Mouse (Mus musculus) myocyte (in vitro differentiated cells): ENCODE measurements around the gene Micu1. TPM values are rescaled to one million over a fixed set of nuclear protein-coding genes. Genes with fewer than 3 reads are reported as not detected.
"Not testable (repeated sequence)": the region's sequence is repeated elsewhere in the genome, so short reads cannot be mapped to it uniquely, and the experiment has no call there.

Experiments
- H3K27me3 ChIP-seq: one replicate; pipeline ENCODE4 v1.6.1; 2011; ENCODE audit not compliant: control insufficient read depth, insufficient read depth, insufficient read length
- H3K36me3 ChIP-seq: one replicate; pipeline ENCODE4 v1.6.1; 2011; ENCODE audit not compliant: control insufficient read depth, insufficient read depth
- H3K4me2 ChIP-seq: one replicate; pipeline ENCODE4 v1.6.1; 2011; ENCODE audit warnings: low read depth, control low read depth
- H3K4me3 ChIP-seq: one replicate; pipeline ENCODE4 v1.5.1; 2011; ENCODE audit warnings: mild to moderate bottlenecking, control low read depth, moderate library complexity
- H3K79me2 ChIP-seq: one replicate; pipeline ENCODE4 v1.6.1; 2011; ENCODE audit not compliant: control insufficient read depth, insufficient read depth
- H3ac ChIP-seq: one replicate; pipeline ENCODE4 v1.6.1; 2011; ENCODE audit not compliant: control insufficient read depth, insufficient read length
- CEBPB ChIP-seq: IDR thresholded peaks from 2 replicates; pipeline ENCODE4 v1.6.1; 2011; ENCODE audit warnings: mild to moderate bottlenecking, moderate library complexity; ENCODE audit not compliant: poor library complexity, insufficient read depth, severe bottlenecking
- E2F4 ChIP-seq: IDR thresholded peaks from one replicate; pipeline ENCODE4 v1.6.1; 2011; ENCODE audit warnings: mild to moderate bottlenecking, control low read depth, moderate library complexity; ENCODE audit not compliant: insufficient read depth
- MAX ChIP-seq: IDR thresholded peaks from one replicate; pipeline ENCODE4 v1.6.1; 2011; ENCODE audit warnings: low read depth, mild to moderate bottlenecking, control low read depth
- MYOD1 ChIP-seq, 3 experiments: IDR thresholded peaks; one replicate each; pipeline ENCODE4 v1.6.1; 2011; ENCODE audit warnings: control low read depth in 2 of 3, low read depth in 2 of 3, mild to moderate bottlenecking in 2 of 3, moderate library complexity in 1 of 3; ENCODE audit not compliant: insufficient read length in 2 of 3, control insufficient read depth in 1 of 3
- MYOG ChIP-seq, 3 experiments: IDR thresholded peaks; one replicate each; pipeline ENCODE4 v1.6.1; 2011; ENCODE audit warnings: control low read depth in 2 of 3, low read depth in 2 of 3, mild to moderate bottlenecking in 2 of 3; ENCODE audit not compliant: insufficient read length in 2 of 3, control insufficient read depth in 1 of 3, insufficient read depth in 1 of 3
- POLR2A ChIP-seq: IDR thresholded peaks from one replicate; pipeline ENCODE4 v1.6.1; 2011; ENCODE audit warnings: low read depth, mild to moderate bottlenecking, control low read depth, moderate library complexity; ENCODE audit not compliant: insufficient read length
- POLR2AphosphoS2 ChIP-seq: IDR thresholded peaks from one replicate; pipeline ENCODE4 v1.6.1; 2011; ENCODE audit warnings: low read depth, control low read depth; ENCODE audit not compliant: insufficient read length
- REST ChIP-seq: IDR thresholded peaks from one replicate; pipeline ENCODE4 v1.6.1; 2011; ENCODE audit warnings: mild to moderate bottlenecking, control low read depth, moderate library complexity; ENCODE audit not compliant: insufficient read depth, insufficient read length
- SRF ChIP-seq: IDR thresholded peaks from one replicate; pipeline ENCODE4 v1.6.1; 2011; ENCODE audit warnings: low read depth; ENCODE audit not compliant: control insufficient read depth, insufficient read length
- TCF12 ChIP-seq: IDR thresholded peaks from one replicate; pipeline ENCODE4 v1.6.1; 2011; ENCODE audit warnings: mild to moderate bottlenecking, control low read depth; ENCODE audit not compliant: poor library complexity, insufficient read depth, severe bottlenecking
- TCF3 ChIP-seq: IDR thresholded peaks from one replicate; pipeline ENCODE4 v1.6.1; 2011; ENCODE audit warnings: low read depth, control low read depth; ENCODE audit not compliant: insufficient read length
- USF1 ChIP-seq: IDR thresholded peaks from one replicate; pipeline ENCODE4 v1.6.1; 2011; ENCODE audit warnings: low read depth, mild to moderate bottlenecking, control low read depth, moderate library complexity
- polyA plus RNA-seq: library from polyadenylated mRNA; unstranded; fragments of >200 nt; fragmentation: generic; extraction: Trizol; gene quantifications from one replicate; pipeline ENCODE4 v1.2.1, GENCODE M21; 2012; ENCODE audit warnings: missing spikeins

Micu1 gene
- polyA plus RNA-seq, 1 experiment: 264 TPM

DNA sequence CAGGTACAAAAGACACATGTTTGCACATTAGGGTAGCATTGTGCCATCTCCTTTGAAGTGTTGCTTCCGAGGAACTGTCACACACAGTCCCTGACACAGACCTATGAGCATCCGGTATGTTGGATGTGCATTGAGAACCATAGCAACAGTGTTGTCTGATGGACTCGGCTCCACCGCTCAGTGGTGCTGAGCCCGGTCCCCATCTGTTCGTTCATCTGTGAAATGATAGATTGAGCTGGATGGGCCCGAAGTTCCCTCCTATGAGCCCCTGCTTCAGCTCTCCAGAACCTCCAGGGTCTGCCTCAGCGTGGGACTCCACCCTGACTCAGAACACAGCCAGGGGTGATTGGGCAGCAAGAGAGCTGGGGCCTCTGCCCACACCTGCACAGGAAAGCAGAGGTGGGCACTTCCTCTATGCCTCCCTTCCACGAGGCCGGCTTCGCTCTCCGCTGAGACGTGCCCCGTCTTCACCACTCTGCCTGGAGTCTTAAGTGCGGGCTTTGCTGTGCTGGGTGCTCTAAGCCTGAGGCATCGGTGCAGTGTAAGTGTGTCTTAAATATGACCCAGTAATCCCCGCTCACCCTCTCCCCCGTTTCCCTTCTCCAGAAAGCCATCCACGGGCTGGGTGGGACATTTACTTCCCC is 162.1 kb downstream of the Micu1 start:
- no peak overlapping the region for H3ac ChIP-seq
- TF ChIP-seq MAX: no peak
- TF ChIP-seq POLR2A: peak; percentile 25

GRCm38 (mm10) chr10:59864884-59865726 is 162.8 kb downstream of the Micu1 start:
- no peaks in the 10 kb centered on the region for H3K36me3 ChIP-seq
- TF ChIP-seq REST (no peak), USF1 (no peak), MYOD1 (IDR thresholded peaks at IDR 0.05; ENCODE audit: control insufficient read depth in 1 of 3, insufficient read length in 2 of 3, low read depth in 2 of 3) (no peak), TCF12 (no peak), MYOG (IDR thresholded peaks at IDR 0.05; ENCODE audit: control insufficient read depth in 1 of 3, insufficient read depth in 1 of 3, insufficient read length in 2 of 3, low read depth in 2 of 3) (peak in 1 of 3 experiments; percentile 38), CEBPB (no peak), TCF3 (no peak), SRF (no peak), POLR2A (no peak), E2F4 (no peak), MAX (no peak), POLR2AphosphoS2 (peak; percentile 50)
- no peak overlapping the region for H3K4me2 ChIP-seq
- H3ac ChIP-seq: no peak overlapping the region
- no peak overlapping the region for H3K4me3 ChIP-seq
- H3K27me3 ChIP-seq: no peaks in the 10 kb centered on the region
- H3K79me2 ChIP-seq: no peaks in the 10 kb centered on the region

More for the DNA sequence above, 162.1 kb downstream of the Micu1 start:
- H3K79me2 ChIP-seq: no peaks in the 10 kb centered on the region
- H3K4me2 ChIP-seq: no peak overlapping the region
- no peaks in the 10 kb centered on the region for H3K36me3 ChIP-seq
- H3K4me3 ChIP-seq: no peak overlapping the region
- no peaks in the 10 kb centered on the region for H3K27me3 ChIP-seq

- Histone ChIP-seq H3ac (no peak overlapping the region), H3K4me3 (no peak overlapping the region), H3K79me2 (no peaks in the 10 kb centered on the region), H3K36me3 (no peaks in the 10 kb centered on the region), H3K4me2 (no peak overlapping the region), H3K27me3 (no peaks in the 10 kb centered on the region)
- TF ChIP-seq MYOG (IDR thresholded peaks at IDR 0.05; ENCODE audit: control insufficient read depth in 1 of 3, insufficient read depth in 1 of 3, insufficient read length in 2 of 3, low read depth in 2 of 3) (no peak), TCF3 (no peak), MAX (no peak), MYOD1 (IDR thresholded peaks at IDR 0.05; ENCODE audit: control insufficient read depth in 1 of 3, insufficient read length in 2 of 3, low read depth in 2 of 3) (no peak), E2F4 (no peak), SRF (no peak), POLR2A (no peak), POLR2AphosphoS2 (no peak), REST (no peak)
These were observed 166.0 kb downstream of the Micu1 start for GRCm38 (mm10) chr10:59868266-59868665.

- no peak overlapping the region for H3K4me2 ChIP-seq
- H3K27me3 ChIP-seq: no peaks in the 10 kb centered on the region
- TF ChIP-seq REST (no peak), POLR2AphosphoS2 (peak; percentile 65)
- no peak overlapping the region for H3ac ChIP-seq
- H3K4me3 ChIP-seq: no peak overlapping the region
- H3K79me2 ChIP-seq: no peaks in the 10 kb centered on the region
- H3K36me3 ChIP-seq: no peaks in the 10 kb centered on the region
These were observed 167.8 kb downstream of the Micu1 start for GRCm38 (mm10) chr10:59870038-59870437.

- not testable (repeated sequence) for H3ac ChIP-seq, H3K4me2 ChIP-seq, H3K4me3 ChIP-seq, H3K27me3 ChIP-seq, H3K36me3 ChIP-seq, H3K79me2 ChIP-seq
These were observed 170.4 kb downstream of the Micu1 start for GRCm38 (mm10) chr10:59872651-59873050.
